Comparison of ENCODE assay signal across 11 mouse cellular contexts in genomic region chr2:4346232-4346631, GRCm38 (mm10).
DNase-seq lines count a peak whose midpoint lies in the region; ATAC-seq and TF ChIP-seq lines count a peak whose summit lies in the region.
"Had no signal": no experiment of that assay in that cellular context is flagged by ENCODE, and none has a peak within 500 bp of the region (broad histone marks: within the 10 kb centered on the region; RNA-seq: fewer than 3 reads in every experiment).

No protein-coding gene starts in this region.

- no peak overlapping the region for H3K9ac ChIP-seq in MEL (ENCODE audit: control insufficient read depth, low read depth, low read length, poor library complexity, severe bottlenecking)
- no peak overlapping the region for H3K9ac ChIP-seq in limb, embryonic 13.5 days
- H3K9ac ChIP-seq: forebrain, embryonic 12.5 days; midbrain, embryonic 12.5 days had no signal

- peaks cover 5 to 34% of the 10 kb centered on the region in 2 experiments; a peak in 3 of 4 replicates for H3K4me1 ChIP-seq in MEL (ENCODE audit: control insufficient read depth in 1 of 2, insufficient read depth in 2 of 2, low read length in 2 of 2)
- peaks cover 48% of the 10 kb centered on the region for H3K4me1 ChIP-seq in embryonic facial prominence, embryonic 10.5 days
- H3K4me1 ChIP-seq in limb, embryonic 13.5 days, result peaks cover 52% of the 10 kb centered on the region

- TF ChIP-seq CTCF in MEL (IDR thresholded peaks at IDR 0.05 in 2 of 3, conservative IDR thresholded peaks at IDR 0.05 in 1 of 3; ENCODE audit: control insufficient read depth in 1 of 3, insufficient read depth in 1 of 3, low read depth in 2 of 3, low read length in 3 of 3, poor library complexity in 1 of 3, severe bottlenecking in 1 of 3), result no peak
- TF ChIP-seq CTCF in gastrocnemius, adult 2 months (IDR thresholded peaks at IDR 0.05), result no peak

- intact Hi-C loops in gastrocnemius, adult 2 months (cut with DNase I), result no loop called here

- ATAC-seq in limb, embryonic 13.5 days (ENCODE audit: low FRiP score, low read depth), result no peak

- TF ChIP-seq POLR2A in MEL (IDR thresholded peaks at IDR 0.05; ENCODE audit: control insufficient read depth in 1 of 2, insufficient read depth in 1 of 2, low read depth in 1 of 2, low read length in 2 of 2, poor library complexity in 1 of 2), result no peak

- H3K27ac ChIP-seq in MEL (ENCODE audit: control insufficient read depth, low read depth, low read length), result no peak overlapping the region; the same call in 1 of the 2 replicates
- peak overlapping the region; percentile 36 for H3K27ac ChIP-seq in embryonic facial prominence, embryonic 10.5 days (replicated peaks)
- peak overlapping the region; percentile 61; the same call in 1 of the 2 replicates for H3K27ac ChIP-seq in limb, embryonic 13.5 days
- H3K27ac ChIP-seq in gastrocnemius, adult 2 months, result no peak overlapping the region
- H3K27ac ChIP-seq: forebrain, embryonic 12.5 days; midbrain, embryonic 12.5 days had no signal

- TF ChIP-seq EP300 in MEL (IDR thresholded peaks at IDR 0.05; ENCODE audit: low read depth in 1 of 2, low read length in 2 of 2), result no peak

- no peak for TF ChIP-seq RAD21 in MEL (IDR thresholded peaks at IDR 0.05; ENCODE audit: low read depth, low read length)

- H3K36me3 ChIP-seq in MEL (ENCODE audit: control insufficient read depth in 1 of 2, insufficient read depth in 2 of 2, low read length in 2 of 2), result peaks cover 0 to 19% of the 10 kb centered on the region in 2 experiments; a peak in 2 of 4 replicates
- peaks cover 30% of the 10 kb centered on the region for H3K36me3 ChIP-seq in embryonic facial prominence, embryonic 10.5 days (replicated peaks)
- H3K36me3 ChIP-seq in limb, embryonic 13.5 days, result peaks cover 15% of the 10 kb centered on the region; the same call in 1 of the 2 replicates
- H3K36me3 ChIP-seq: forebrain, embryonic 12.5 days; midbrain, embryonic 12.5 days had no signal

- no peaks in the 10 kb centered on the region; a peak in 2 of 4 replicates for H3K27me3 ChIP-seq in MEL (ENCODE audit: control insufficient read depth in 1 of 2, insufficient read depth in 2 of 2, low read length in 2 of 2)
- H3K27me3 ChIP-seq in embryonic facial prominence, embryonic 10.5 days (replicated peaks; ENCODE audit: low read depth, poor library complexity, severe bottlenecking), result no peaks in the 10 kb centered on the region
- no peaks in the 10 kb centered on the region for H3K27me3 ChIP-seq in limb, embryonic 13.5 days
- H3K27me3 ChIP-seq: forebrain, embryonic 12.5 days; midbrain, embryonic 12.5 days had no signal

- WGBS in embryonic facial prominence, embryonic 10.5 days, result 53% methylated on average over 6 of the region's 6 CpGs
- WGBS in limb, embryonic 13.5 days, result 47% methylated on average over 6 of the region's 6 CpGs

- H3K9me3 ChIP-seq in MEL (replicated peaks; ENCODE audit: insufficient read depth, low read length), result no peaks in the 10 kb centered on the region
- no peaks in the 10 kb centered on the region for H3K9me3 ChIP-seq in embryonic facial prominence, embryonic 10.5 days
- no peaks in the 10 kb centered on the region for H3K9me3 ChIP-seq in limb, embryonic 13.5 days
- H3K9me3 ChIP-seq: forebrain, embryonic 12.5 days had no signal

- H3K4me3 ChIP-seq in MEL (ENCODE audit: control insufficient read depth in 1 of 2, insufficient read depth in 1 of 2, low read depth in 2 of 2, low read length in 2 of 2), result no peak overlapping the region
- no peak overlapping the region for H3K4me3 ChIP-seq in embryonic facial prominence, embryonic 10.5 days
- H3K4me3 ChIP-seq in limb, embryonic 13.5 days, result no peak overlapping the region
- no peak overlapping the region for H3K4me3 ChIP-seq in gastrocnemius, adult 2 months
- H3K4me3 ChIP-seq: forebrain, embryonic 12.5 days; midbrain, embryonic 12.5 days had no signal

- peak overlapping the region; percentile 19; the same call in 1 of the 2 replicates for H3K4me2 ChIP-seq in limb, embryonic 13.5 days (replicated peaks)
- H3K4me2 ChIP-seq: forebrain, embryonic 12.5 days; midbrain, embryonic 12.5 days had no signal

- no peaks in the 10 kb centered on the region for H3K79me2 ChIP-seq in MEL (ENCODE audit: control insufficient read depth, insufficient read depth, low read length, poor library complexity)

- DNase-seq in layer of hippocampus, adult 11-12 months (ENCODE audit: low spot score), result peak; percentile 54
- no peak for DNase-seq in layer of hippocampus, postnatal 25 days (ENCODE audit: extremely low spot score in 1 of 2, low spot score in 1 of 2)
- peak; percentile 20 for DNase-seq in MEL (ENCODE audit: low read depth, low spot score)
- DNase-seq in embryonic facial prominence, embryonic 10.5 days (ENCODE audit: low spot score), result no peak
- DNase-seq in gastrocnemius, adult 2 months, result no peak
- DNase-seq in adrenal gland, adult 2 months, result no peak
- DNase-seq: gastrocnemius, postnatal 25 days; thymus, postnatal 14 days had no signal

TF ChIP-seq in MEL, 35 proteins besides CTCF, POLR2A, EP300 and RAD21:
- no peak for TF ChIP-seq NRF1 (IDR thresholded peaks at IDR 0.05; ENCODE audit: insufficient read depth, low read depth, low read length, poor library complexity, severe bottlenecking)
- no peak for TF ChIP-seq MAZ (IDR thresholded peaks at IDR 0.05; ENCODE audit: low read depth, low read length)
- TF ChIP-seq ELF1 (IDR thresholded peaks at IDR 0.05; ENCODE audit: low read depth, low read length), result no peak
- TF ChIP-seq RCOR1 (IDR thresholded peaks at IDR 0.05; ENCODE audit: low read depth, low read length), result no peak
- TF ChIP-seq USF1 (IDR thresholded peaks at IDR 0.05; ENCODE audit: low read depth, low read length), result no peak
- TF ChIP-seq TBP (IDR thresholded peaks at IDR 0.05; ENCODE audit: low read depth, low read length), result no peak
- no peak for TF ChIP-seq HCFC1 (IDR thresholded peaks at IDR 0.05; ENCODE audit: low read depth, low read length)
- TF ChIP-seq KAT2A (conservative IDR thresholded peaks at IDR 0.05; ENCODE audit: low read depth, low read length), result no peak
- TF ChIP-seq USF2 (IDR thresholded peaks at IDR 0.05; ENCODE audit: borderline replicate concordance in 1 of 2, insufficient read depth in 1 of 2, low read depth in 1 of 2, low read length in 2 of 2), result no peak
- no peak for TF ChIP-seq ZMIZ1 (IDR thresholded peaks at IDR 0.05; ENCODE audit: low read depth, low read length)
- TF ChIP-seq ZC3H11A (IDR thresholded peaks at IDR 0.05; ENCODE audit: low read depth, low read length), result no peak
- TF ChIP-seq GATA1 (IDR thresholded peaks at IDR 0.05; ENCODE audit: low read depth, low read length), result no peak
- no peak for TF ChIP-seq E2F4 (IDR thresholded peaks at IDR 0.05; ENCODE audit: borderline replicate concordance, low read depth, low read length)

Comparison
In these comparisons a context has a peak if more than half of its experiments do, and no peak if none do; other contexts are left out.
1. DNase-seq: peak in layer of hippocampus, adult 11-12 months (single experiment) and MEL (single experiment); none in layer of hippocampus, postnatal 25 days (0 of 2), embryonic facial prominence, embryonic 10.5 days (single experiment), gastrocnemius, adult 2 months (single experiment) and adrenal gland, adult 2 months (single experiment).
2. H3K27ac ChIP-seq: peak in embryonic facial prominence, embryonic 10.5 days (single experiment) and limb, embryonic 13.5 days (single experiment); none in MEL (single experiment) and gastrocnemius, adult 2 months (single experiment).